Mouse (Mus musculus): ENCODE results near the gene Ltbr. TPM values are rescaled to one million over a fixed set of nuclear protein-coding genes. Genes with fewer than 3 reads are reported as not detected.
A peak's percentile ranks its signal among the peaks of the same experiment; 100 is the strongest.

Gene Ltbr
- total and polyA plus RNA-seq, 2 experiments from 2014 or later: 38.3 to 76.7 TPM

DNA sequence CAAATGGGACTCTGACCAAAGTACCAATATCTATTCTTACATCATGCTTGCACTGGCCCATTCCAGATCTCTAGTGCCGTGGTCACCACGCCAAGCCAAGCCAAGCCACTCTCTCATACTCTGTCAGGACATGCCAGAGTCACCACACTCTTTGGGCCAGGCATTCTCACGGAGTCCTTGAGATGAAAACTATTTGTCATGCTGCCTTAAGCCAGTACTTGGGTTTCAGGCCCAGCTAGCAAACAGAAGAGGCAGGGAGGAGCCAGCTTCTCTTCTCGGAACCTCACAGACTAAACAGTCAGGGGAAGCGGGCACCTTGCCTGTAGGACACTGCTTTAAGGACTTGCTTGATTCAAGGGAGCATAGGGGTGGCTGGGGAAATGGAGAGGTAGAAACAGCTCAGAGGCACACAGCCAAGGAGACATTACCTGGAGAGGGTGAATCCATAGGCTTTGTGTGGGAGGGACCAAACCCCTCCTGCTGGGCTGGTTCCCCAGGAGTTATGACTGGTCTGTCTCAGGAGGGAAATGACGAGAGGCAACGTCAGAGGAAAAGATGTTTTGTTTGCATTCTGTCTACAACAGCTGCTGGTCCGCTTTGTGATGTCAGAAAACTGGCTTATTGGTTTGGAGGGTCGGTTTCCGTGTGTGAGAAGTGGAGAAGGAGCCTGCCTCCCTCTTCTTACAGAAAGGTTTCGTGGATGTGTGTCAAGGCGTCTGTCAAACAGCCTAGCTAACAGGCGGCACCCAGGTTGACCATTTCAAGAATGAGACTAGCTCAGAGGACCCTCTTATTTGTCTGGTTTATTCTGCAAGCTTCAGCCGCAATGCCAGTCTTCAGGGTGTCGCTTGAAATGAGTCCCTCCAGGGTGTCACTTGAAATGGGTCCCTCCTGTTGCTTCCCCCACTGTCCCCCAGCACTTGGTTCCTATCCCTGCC lies 5.6 kb upstream of the Ltbr start:
- no peak overlapping the region for H3K4me2 ChIP-seq (ENCODE audit: low read depth, low read length)
- peaks cover 13% of the 10 kb centered on the region for H3K4me1 ChIP-seq (ENCODE audit: control insufficient read depth, insufficient read depth)
- 69% methylated on average over 15 of the region's 15 CpGs for WGBS

DNA sequence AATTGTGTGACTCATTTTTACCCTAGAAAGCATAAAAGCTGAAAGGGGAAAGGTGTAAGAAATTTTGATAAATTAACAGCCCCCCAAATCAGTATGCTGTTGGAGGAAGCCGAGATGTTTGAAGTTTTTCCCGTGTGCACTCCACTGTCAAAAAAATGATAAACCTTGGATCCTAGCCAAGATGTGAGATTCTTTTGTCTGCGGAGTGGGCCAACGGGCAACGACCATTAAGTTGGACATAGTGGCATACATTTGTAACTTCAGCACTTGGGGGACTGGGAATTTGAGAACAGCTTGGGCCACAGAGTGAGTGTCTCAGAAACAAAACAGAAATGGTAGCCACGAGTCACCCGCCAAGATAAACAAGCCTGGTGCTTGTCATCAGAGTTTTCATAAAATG lies 3.4 kb upstream of the Ltbr start:
- H3K36me3 ChIP-seq (replicated peaks; ENCODE audit: control insufficient read depth, insufficient read depth, low read length): peaks cover under 1% of the 10 kb centered on the region; the same call in 1 of the 2 replicates
- H3K4me2 ChIP-seq (ENCODE audit: low read depth, low read length): no peak overlapping the region
- DNase-seq (ENCODE audit: low spot score) (no peak), ATAC-seq (ENCODE audit: insufficient read depth, low read depth) (no peak)
- no peak overlapping the region for H3K9ac ChIP-seq (replicated peaks; ENCODE audit: low read depth, low read length)
- no peaks in the 10 kb centered on the region for H3K9me3 ChIP-seq (replicated peaks; ENCODE audit: control insufficient read depth, low read length)
- 19% methylated on average over 7 of the region's 7 CpGs for WGBS
- TF ChIP-seq CTCF (IDR thresholded peaks at IDR 0.05; ENCODE audit: low read depth) (no peak), EP300 (IDR thresholded peaks at IDR 0.05; ENCODE audit: low read depth) (no peak)
- H3K27ac ChIP-seq (ENCODE audit: low read depth): no peak overlapping the region
- peaks cover 28% of the 10 kb centered on the region for H3K4me1 ChIP-seq (ENCODE audit: control insufficient read depth, insufficient read depth)
- H3K27me3 ChIP-seq (ENCODE audit: control insufficient read depth, insufficient read depth, low read length): peaks cover 20% of the 10 kb centered on the region
- H3K4me3 ChIP-seq (ENCODE audit: low read depth, low read length): no peak overlapping the region

More for the DNA sequence above, 5.6 kb upstream of the Ltbr start:
- ATAC-seq (ENCODE audit: insufficient read depth, low read depth) (no peak), DNase-seq (ENCODE audit: low spot score) (no peak)
- Histone ChIP-seq H3K9me3 (replicated peaks; ENCODE audit: control insufficient read depth, low read length) (no peaks in the 10 kb centered on the region), H3K36me3 (replicated peaks; ENCODE audit: control insufficient read depth, insufficient read depth, low read length) (no peaks in the 10 kb centered on the region), H3K4me3 (ENCODE audit: low read depth, low read length) (no peak overlapping the region), H3K27ac (ENCODE audit: low read depth) (no peak overlapping the region), H3K9ac (replicated peaks; ENCODE audit: low read depth, low read length) (no peak overlapping the region), H3K27me3 (ENCODE audit: control insufficient read depth, insufficient read depth, low read length) (peaks cover 31% of the 10 kb centered on the region)
- TF ChIP-seq EP300 (IDR thresholded peaks at IDR 0.05; ENCODE audit: low read depth): no peak
- TF ChIP-seq CTCF (IDR thresholded peaks at IDR 0.05; ENCODE audit: low read depth): no peak

DNA sequence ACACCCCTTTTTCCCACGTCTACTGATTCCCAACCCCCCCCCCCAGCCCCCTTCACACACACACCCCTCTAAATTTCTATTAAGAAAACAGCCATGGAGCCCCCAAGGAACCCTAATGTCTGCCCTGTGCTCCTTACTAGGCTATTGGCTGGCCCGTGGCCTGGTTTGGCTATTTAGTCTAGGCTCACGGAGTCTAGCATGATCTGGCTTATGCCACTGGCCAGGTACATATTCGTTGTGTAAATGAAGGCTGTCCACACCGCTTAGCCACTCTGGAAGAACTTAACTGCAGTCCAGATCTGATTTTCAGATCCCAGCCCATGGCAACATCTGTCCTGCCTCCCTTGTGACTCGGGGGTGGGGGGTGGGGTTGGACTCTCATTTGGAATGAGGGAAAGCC lies 1.1 kb upstream of the Ltbr start:
- Histone ChIP-seq H3K36me3 (replicated peaks; ENCODE audit: control insufficient read depth, insufficient read depth, low read length) (peaks cover 19% of the 10 kb centered on the region), H3K9ac (replicated peaks; ENCODE audit: low read depth, low read length) (no peak overlapping the region), H3K4me2 (ENCODE audit: low read depth, low read length) (no peak overlapping the region), H3K9me3 (replicated peaks; ENCODE audit: control insufficient read depth, low read length) (no peaks in the 10 kb centered on the region), H3K4me1 (ENCODE audit: control insufficient read depth, insufficient read depth) (peaks cover 22% of the 10 kb centered on the region), H3K27me3 (ENCODE audit: control insufficient read depth, insufficient read depth, low read length) (no peaks in the 10 kb centered on the region), H3K4me3 (ENCODE audit: low read depth, low read length) (no peak overlapping the region), H3K27ac (ENCODE audit: low read depth) (no peak overlapping the region)
- 81% methylated on average over 6 of the region's 6 CpGs for WGBS
- TF ChIP-seq EP300 (IDR thresholded peaks at IDR 0.05; ENCODE audit: low read depth) (no peak), CTCF (IDR thresholded peaks at IDR 0.05; ENCODE audit: low read depth) (no peak)
- DNase-seq (ENCODE audit: low spot score): no peak
- ATAC-seq (ENCODE audit: insufficient read depth, low read depth): no peak

DNA sequence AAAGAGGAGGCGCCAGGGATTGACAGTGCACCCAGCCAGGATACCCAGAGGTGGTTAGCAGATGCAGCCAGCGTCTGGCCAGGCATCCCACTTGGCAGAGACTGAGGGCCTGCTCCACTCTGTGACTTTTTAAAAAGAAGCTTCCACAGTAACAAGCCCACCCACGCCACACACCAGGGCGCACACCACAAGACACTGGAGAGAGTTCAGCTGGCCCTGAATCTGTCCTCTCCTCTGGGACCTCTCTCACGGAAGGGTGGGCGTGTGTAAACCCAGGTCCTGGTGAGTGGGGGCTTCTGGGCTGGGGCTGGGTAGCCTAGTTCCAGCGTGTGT lies 512 bp upstream of the Ltbr start:
- WGBS: 56% methylated on average over 7 of the region's 7 CpGs
- TF ChIP-seq CTCF (IDR thresholded peaks at IDR 0.05; ENCODE audit: low read depth) (no peak), EP300 (IDR thresholded peaks at IDR 0.05; ENCODE audit: low read depth) (no peak)
- ATAC-seq (ENCODE audit: insufficient read depth, low read depth) (peak; percentile 9), DNase-seq (ENCODE audit: low spot score) (no peak)
- Histone ChIP-seq H3K27me3 (ENCODE audit: control insufficient read depth, insufficient read depth, low read length) (no peaks in the 10 kb centered on the region), H3K9ac (replicated peaks; ENCODE audit: low read depth, low read length) (peak overlapping the region; percentile 85), H3K9me3 (replicated peaks; ENCODE audit: control insufficient read depth, low read length) (no peaks in the 10 kb centered on the region), H3K27ac (ENCODE audit: low read depth) (peak overlapping the region; percentile 64), H3K4me3 (ENCODE audit: low read depth, low read length) (peak overlapping the region; percentile 63), H3K4me2 (ENCODE audit: low read depth, low read length) (peak overlapping the region; percentile 84), H3K36me3 (replicated peaks; ENCODE audit: control insufficient read depth, insufficient read depth, low read length) (peaks cover 25% of the 10 kb centered on the region), H3K4me1 (ENCODE audit: control insufficient read depth, insufficient read depth) (peaks cover 21% of the 10 kb centered on the region)

DNA sequence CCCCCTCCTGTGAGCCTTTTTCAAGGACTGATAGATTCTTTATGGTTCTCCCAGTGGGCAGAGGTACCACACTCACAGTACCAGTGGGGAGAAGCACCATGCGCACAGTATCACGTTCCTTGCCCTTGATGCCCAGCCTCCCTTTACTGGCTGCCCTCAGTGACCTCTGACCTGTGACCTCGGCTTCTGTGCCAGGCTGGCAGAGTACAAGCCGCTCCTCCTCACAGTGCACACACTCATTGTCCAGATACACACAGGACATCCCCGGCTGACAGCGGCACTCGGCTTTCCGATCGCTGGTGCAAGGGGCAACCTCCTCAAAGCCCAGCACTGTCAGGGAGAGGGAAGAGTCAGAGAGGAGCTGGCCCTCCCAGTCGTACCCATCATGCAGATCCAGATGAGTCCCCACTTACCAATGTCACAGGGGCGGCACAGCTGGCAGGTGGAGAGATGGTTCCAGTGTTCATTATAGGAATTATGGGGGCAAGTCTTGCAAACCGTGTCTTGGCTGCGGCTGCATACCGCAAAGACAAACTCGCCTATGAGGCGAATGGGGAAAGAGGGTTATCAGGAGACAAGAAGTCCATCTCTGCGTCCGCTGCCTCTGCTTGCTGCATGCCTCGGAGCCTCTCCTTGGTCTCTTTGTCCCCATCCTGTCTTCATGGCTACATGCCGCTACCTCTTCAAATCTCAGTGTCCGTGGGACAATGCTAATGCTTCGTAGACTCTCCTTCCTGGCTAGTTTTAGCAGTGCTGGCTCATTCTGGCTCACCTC lies 917 bp downstream of the Ltbr start:
- DNase-seq (ENCODE audit: low spot score): no peak
- TF ChIP-seq EP300 (IDR thresholded peaks at IDR 0.05; ENCODE audit: low read depth) (no peak), CTCF (IDR thresholded peaks at IDR 0.05; ENCODE audit: low read depth) (no peak)
- H3K27me3 ChIP-seq (ENCODE audit: control insufficient read depth, insufficient read depth, low read length): no peaks in the 10 kb centered on the region
- peaks cover 21% of the 10 kb centered on the region for H3K4me1 ChIP-seq (ENCODE audit: control insufficient read depth, insufficient read depth)
- no peak for ATAC-seq (ENCODE audit: insufficient read depth, low read depth)
- peaks cover 37% of the 10 kb centered on the region for H3K36me3 ChIP-seq (replicated peaks; ENCODE audit: control insufficient read depth, insufficient read depth, low read length)
- H3K4me2 ChIP-seq (ENCODE audit: low read depth, low read length): peak overlapping the region; percentile 84
- H3K9me3 ChIP-seq (replicated peaks; ENCODE audit: control insufficient read depth, low read length): no peaks in the 10 kb centered on the region
- H3K4me3 ChIP-seq (ENCODE audit: low read depth, low read length): peak overlapping the region; percentile 63
- peak overlapping the region; percentile 85 for H3K9ac ChIP-seq (replicated peaks; ENCODE audit: low read depth, low read length)
- WGBS: 43% methylated on average over 22 of the region's 22 CpGs
- peak overlapping the region; percentile 77 for H3K27ac ChIP-seq (ENCODE audit: low read depth)

All from heart, postnatal 0 days (tissue).